Mouse (Mus musculus) CD4-positive, CD25-positive, alpha-beta regulatory T cell, adult 4 months (primary cell): ENCODE measurements around the gene P3h1. TPM values are rescaled to one million over a fixed set of nuclear protein-coding genes. Genes with fewer than 3 reads are reported as not detected.

Source experiments
- ATAC-seq: one replicate; pipeline ENCODE4 v1.8.0; 2017
- polyA plus RNA-seq, 2 experiments: library from polyadenylated mRNA; unstranded; fragments of 100-300 nt; shearing (Covaris generic); gene quantifications; one replicate each; pipeline ENCODE4 v1.2.1; 2017

Gene P3h1
- polyA plus RNA-seq: 1 to 10 TPM; 1.1 to 1.2 TPM

DNA sequence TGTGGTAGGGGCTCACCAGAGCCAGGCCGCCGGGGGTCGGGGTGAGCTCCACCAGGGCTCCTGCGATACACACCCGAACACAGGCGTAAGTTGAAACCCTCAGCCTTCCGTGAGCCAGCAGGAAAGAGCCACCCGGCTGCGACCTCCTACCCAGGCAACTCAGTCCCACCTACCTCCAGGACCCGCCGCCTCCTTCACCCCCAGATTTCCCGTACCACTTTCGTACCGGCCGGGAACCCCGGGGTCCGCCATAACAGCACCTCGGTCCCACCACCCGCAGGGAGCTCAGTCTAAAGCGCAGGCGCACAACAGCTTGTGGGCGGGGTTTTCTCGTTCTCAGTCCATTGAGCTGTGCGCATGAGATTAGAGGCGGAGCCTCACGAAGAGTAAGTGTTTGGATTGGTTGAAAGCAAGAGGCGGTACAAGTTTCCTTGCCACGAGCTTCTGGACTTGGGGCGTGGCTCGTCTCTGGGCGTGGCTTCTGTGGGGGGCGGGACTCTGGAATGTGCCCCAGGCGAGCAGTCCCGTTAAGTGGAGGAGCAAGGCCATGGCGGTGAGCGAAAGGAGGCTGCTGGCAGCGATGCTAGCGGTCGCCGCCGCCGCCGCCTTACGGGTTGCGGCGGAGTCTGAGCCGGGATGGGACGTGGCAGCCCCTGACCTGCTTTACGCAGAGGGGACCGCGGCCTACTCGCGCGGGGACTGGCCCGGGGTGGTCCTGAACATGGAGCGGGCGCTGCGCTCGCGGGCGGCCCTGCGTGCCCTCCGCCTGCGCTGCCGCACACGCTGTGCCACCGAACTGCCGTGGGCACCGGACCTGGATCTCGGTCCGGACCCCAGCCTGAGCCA lies at the start of gene P3h1, which contains the start of gene AU022252:
TSS of gene P3h1 (plus strand) at position 506 of the 846 bp plus-strand sequence.
TSS of gene AU022252 (minus strand) at position 303 of the 846 bp plus-strand sequence.
- ATAC-seq: peak; percentile 98

DNA sequence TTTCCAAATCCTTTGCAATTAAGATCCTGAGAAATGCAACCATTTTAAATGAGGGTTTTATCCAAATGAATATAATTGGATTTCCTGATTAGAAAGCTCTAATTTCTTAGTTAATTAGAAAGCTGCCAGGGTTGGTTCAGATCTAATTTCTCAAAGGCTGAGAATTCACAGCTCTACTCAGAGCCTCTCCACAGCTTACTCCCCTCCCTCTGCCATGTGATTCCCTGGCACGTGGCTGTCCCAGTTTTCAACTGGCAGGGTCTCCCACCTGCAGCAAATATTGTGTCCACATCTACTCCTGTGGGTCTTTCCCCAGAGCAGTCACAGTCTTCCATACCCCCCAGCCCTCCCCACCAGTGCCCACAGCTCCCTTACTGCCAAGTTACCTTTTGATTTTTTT lies 49.2 kb upstream of the P3h1 start:
- no peak for ATAC-seq

DNA sequence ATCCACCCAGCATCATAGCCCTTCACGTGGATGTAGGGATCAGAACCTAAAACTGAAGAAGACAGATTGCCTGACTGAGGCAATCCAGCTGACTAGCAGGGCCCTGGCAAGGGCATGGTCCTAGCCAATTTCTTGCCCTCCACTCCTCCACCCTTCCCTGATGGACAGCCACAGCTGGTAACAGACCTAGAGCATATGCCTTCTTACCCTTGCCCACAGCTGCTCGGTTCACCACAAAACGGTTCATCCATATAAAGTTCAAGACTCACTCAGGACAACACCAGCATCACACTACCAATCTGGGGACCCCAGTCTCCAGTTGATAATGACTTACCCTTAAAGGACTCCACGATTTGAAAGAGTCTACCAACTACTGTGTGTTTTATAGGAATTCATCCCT lies 46.9 kb upstream of the P3h1 start:
- ATAC-seq: no peak

DNA sequence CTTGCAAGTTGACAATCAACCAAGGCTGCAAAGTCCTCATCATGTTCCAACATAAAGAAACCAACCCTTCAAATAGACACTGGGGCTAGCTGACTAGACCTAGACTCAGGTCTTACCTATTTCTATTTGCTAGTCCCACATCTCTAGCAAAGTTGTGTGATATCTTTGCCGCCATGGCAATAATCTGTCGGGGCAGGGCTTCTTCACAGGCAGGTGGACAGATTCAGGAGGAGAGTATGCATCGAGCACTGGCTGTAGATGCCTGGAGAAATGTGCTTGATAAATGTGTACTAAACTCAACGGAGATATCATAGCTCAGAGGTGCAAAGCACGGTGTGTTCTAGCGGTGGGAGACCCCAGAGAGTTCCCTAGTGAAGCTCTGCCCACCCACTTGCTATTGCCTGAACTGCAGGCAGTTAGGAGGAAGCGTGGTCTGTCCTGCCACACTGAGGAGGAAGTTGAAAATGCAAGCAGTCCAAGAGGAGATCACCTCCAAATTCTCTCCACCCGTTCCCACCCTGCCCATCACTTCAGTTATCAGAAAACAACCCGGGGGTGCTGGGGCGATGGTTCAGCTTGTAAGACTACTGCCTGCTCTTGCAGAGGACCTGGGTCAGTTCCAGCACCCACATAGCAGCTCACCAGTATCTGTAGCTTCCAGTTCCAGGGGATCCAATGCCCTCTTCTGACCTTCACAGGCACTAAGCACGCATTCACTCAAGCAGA lies 44.5 kb upstream of the P3h1 start:
- no peak for ATAC-seq

DNA sequence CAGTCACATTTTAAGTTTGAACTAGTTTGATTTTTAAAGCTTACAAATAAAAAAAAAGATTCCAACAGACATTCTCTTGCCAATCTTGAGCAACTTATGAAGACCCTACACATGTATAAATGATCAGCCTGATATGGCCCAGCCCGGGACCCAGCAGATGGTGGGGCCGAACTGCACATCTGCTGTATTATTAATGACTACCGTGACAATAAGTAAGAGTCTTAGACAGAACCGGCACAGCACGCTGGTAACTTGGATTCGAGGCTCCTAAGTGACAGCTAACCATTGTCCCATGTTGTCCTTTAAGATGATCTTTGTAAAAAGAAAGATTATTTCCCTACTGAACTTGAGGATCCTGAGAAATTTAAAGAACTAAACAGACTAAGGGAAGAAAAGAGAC lies 43.3 kb upstream of the P3h1 start:
- no peak for ATAC-seq

DNA sequence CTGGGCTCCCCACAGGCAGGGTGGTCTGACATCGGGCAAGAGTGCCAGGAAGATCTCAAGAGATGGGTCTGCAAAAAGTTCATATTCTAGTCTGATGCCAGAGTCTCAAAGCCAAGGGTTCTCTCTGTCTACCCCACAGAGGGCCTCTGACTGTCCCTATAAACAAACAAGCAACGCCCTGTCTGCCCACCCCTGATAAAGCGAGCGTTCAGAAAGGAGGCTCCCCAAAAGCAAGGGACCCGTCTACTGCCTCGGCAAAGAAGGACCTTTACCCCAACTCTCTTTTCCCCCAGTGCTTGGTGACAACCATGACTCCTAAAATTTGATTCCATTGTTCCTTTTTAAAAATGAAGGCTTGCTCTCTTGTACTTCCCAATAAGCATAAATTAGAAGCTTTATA lies 42.9 kb upstream of the P3h1 start, which contains the start of gene Ermap:
TSS of gene Ermap (minus strand) at position 148 of the 400 bp plus-strand sequence.
- ATAC-seq: no peak

DNA sequence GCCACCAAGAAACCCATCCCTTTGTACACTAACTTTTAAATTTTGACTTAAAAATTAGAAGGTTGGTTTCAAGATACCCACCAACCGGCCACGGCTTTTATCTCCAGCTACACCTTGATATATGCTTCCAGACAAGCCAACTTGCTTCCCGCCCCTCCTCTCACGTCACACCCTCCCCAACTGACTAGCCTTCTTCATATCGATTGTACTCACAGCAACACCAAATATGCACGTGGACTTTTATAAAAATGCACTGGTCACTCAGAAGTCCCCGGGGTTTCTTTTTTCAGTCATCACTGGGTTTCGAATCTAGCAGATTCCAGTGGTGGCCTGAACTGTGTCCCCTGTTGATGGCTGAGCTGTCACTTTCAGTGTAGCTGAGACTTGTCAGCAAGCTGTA lies 42.1 kb upstream of the P3h1 start:
- no peak for ATAC-seq

DNA sequence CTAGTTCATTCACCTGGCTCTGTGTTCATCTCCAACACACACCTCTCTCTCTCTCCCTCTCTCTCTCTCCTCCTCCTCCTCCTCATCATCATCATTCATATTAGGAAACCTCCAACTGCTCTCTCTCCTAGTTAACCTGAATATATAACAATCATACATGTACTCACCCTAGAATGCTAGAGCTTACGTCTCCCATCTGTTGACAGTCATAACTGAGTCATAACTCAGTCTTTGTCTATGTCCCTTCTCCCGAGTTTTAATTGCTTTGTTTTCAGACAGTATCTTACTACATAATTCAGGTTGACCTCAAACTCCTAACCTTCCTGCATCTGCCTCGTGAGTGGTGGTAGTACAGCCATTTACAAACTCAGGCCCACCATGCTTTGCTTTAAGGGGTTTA lies 41.4 kb upstream of the P3h1 start:
- ATAC-seq: no peak

DNA sequence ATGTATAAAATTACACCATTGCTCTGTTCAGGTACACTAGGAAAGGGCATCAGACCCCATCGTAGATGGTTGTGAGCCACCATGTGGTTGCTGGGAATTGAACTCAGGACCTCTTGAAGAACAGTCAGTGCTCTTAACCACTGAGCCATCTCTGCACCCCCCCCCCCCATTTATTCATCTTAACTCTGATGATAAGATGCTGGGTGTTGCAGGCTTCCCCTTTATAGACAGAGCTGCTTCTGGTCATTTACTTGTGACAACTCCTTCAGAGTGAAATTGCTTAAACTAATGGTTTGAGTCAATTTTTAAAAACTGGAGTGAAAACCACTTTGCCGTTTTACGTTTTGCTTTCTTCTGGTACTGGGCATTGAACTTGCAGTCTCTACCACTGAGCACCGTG lies 40.0 kb upstream of the P3h1 start:
- no peak for ATAC-seq

DNA sequence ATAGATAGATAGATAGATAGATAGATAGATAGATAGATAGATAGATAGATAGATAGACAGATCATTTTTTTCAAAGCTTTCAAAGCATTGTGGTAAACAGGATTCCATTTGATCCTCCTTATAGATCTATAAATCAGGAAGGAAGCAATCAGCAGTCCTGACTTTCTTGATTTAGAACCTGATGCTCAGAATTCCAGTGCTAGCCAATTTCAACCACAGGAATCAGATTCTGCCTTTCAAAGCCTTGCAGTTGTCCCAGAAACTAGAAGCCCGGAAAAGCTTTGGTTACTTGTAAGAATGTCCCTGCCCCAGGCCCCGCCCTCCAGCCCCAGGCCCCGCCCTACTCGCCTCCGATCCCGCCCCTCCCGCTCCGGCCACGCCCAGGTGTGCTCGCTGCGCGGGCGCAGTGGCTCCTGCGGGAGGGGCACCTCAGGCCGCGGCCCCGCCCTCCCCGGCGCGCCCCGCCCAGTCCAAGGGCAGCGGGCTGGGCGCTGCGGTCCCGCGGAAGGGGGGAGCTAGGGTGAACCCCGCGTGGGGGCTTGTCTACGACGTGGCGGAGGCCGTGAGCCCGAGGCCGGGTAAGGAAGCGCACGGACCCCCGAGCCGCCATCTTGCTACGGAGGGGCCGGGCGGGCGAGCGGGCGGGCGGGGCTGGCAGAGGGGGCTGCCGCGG lies 37.7 kb upstream of the P3h1 start, which contains the start of gene Svbp:
TSS of gene Svbp (plus strand) at position 398 of the 673 bp plus-strand sequence.
- ATAC-seq: peak; percentile 90

DNA sequence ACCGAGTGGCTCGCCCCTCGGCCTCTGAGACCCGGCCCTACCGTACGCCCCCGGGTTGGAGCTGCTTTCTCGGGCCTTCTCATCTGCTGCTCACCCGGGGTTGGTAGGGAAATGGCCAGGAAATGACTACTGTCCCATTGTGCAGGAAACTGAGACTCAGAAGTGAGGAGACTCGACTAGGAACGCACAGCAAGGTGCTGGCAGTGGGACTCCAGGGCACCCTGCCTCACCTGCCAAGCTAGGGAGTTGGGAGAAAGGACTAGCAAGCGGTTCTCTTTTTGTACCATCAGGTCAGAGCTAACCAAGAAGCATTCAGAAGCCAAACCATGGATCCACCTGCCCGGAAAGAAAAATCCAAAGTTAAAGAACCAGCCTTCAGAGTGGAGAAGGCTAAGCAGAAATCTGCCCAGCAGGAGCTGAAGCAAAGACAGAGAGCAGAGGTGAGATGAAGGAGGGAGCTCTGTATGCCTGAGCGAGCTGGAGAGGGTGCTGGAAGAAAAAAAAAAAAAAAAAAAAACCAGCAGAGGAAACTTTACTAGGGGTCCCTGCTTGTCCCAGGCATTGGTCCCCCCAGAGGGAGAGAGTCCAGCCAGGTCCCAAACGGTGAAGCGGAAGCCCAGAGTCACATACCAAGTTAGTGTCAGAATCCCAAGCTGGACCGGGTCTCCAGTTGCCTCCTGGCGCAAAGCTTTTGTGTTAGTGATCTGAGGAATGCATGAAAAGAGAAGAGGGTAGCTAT lies 37.0 kb upstream of the P3h1 start:
- ATAC-seq: peak; percentile 59

DNA sequence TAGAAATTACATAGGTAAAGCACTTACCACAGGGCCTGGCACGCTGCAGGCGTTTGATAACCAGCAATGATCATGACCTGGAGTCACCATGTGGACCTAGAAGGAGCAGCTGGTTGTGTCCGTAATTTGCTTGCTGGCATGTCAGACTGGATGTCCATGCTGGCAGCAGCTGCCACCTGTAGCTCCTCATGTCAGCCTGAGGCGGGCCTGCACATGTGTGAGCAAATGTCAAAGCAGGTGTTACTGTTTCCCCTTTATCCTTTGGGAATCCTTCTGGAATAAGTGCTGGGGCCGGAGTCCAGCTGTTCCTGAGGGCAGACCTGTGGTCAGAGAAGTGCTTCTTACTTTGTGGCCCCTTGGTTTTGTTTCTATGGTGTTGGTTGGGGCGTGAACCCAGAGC lies 34.6 kb upstream of the P3h1 start:
- ATAC-seq: no peak

DNA sequence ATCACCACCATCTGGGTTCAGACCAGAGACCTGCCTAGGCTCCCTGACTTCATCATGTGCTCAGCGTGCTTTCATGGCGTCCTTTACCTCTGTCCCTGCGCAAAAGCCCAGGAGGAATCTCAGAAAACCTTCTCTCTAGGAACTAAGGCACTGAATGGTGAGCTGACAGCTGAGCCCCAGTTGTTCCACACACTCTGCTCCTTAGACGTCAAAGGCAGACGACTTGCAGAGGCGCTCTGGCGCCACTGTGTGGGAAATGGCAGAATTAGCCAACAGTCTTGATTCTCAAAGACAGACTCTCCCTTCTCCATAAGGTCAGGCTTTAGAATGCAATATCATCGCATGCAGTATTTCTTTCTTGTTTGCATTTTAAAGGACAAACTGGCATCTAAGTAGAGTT lies 28.0 kb upstream of the P3h1 start:
- peak; percentile 62 for ATAC-seq

DNA sequence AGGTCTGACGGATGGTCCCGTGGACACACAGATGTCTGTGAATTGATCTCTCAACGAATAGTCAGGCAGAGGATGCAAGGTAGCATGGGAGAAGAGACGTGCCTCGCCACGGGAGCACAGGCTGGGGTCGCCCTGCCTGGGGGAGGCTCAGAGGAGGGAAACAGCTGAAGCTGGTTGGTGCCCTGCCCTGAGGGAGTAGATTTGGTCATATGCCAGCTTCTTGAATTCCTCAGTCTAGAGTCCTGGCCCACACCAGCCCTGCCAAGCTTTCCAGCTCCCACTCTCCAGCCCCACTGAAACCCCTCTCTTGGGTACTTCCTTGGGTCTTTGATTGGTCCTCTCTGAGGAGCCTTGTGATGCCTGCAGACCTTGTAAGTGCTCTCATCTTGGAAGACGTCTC lies 16.0 kb upstream of the P3h1 start:
- ATAC-seq: no peak

DNA sequence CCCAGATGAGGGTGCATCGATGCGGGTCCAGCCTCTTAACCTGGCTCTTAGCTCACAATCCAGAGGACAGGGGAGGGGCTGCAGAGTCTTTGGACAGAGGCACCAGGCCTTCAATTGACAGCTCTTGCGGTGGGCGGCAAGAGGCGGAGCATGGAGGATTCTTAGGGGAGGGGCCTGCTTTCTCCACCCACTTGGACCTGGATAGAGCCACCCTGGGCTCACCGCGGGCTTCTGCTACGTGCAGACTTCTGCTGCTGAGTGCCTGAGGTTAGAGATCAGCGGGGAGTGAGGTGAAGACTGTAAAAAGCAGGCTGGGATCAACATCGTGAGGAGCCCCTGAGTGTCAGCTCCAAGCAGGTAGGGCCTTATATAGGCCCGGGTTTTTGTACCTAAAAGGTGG lies 14.5 kb upstream of the P3h1 start, which contains the start of gene Tmem269:
TSS of gene Tmem269 (minus strand) at position 49 of the 400 bp plus-strand sequence.
- no peak for ATAC-seq

DNA sequence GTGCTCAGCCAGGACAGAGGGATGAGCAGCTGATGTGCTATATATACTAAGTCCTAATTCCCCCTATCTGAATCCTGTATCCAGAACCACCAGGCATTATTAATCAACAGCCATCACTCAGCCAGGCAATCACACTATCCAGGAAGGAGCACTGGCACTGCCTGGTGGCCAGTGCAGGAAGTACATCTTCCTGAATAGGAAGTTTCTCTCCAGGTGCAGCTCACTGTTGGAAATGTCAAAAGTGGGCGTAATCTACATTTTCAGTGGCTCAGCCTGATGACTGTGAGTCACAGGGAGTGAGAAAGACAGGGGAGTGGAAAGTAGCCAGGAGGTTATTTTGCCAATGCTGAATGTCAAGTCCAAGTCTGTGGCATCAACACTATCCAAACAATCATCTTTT lies 9.0 kb upstream of the P3h1 start:
- peak; percentile 80 for ATAC-seq

DNA sequence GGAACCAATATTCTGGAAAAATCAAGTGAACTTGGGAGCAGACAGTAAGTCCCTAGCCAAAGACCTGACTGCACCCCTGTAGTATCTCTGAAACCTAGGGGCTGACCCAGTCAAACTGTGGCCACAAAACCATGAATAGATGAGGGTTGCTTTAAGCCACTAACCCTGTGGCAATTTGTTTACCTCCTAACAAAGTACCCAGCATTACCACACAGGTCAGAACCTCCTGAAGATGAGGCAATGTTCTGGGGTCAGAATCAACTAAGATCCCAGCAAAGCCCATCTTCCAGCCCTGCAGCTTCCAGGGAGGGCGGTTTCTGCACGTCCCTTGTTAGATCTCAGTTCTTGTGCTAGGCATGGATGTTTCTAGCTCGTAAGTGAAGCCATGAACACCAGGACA lies 8.2 kb upstream of the P3h1 start:
- no peak for ATAC-seq

DNA sequence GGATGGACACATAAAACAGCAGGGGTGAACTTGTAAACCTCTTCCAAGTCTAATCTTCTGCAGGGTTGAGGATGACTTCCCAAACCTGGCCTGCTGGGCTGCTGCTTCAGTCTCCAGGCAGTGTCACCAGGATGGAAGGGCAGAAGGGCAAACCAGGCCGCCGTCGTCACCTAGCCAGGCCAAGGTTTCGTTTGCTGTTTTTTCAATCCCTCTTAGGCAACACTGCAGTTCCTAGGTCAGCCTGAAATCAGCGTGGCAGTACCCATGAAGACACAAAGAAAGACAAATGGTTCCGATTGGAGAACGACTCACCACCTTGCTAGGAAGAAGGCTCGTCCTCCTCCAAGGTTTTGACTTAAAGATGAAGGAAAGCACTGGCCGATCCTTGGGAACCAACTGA lies 7.0 kb upstream of the P3h1 start:
- ATAC-seq: no peak

DNA sequence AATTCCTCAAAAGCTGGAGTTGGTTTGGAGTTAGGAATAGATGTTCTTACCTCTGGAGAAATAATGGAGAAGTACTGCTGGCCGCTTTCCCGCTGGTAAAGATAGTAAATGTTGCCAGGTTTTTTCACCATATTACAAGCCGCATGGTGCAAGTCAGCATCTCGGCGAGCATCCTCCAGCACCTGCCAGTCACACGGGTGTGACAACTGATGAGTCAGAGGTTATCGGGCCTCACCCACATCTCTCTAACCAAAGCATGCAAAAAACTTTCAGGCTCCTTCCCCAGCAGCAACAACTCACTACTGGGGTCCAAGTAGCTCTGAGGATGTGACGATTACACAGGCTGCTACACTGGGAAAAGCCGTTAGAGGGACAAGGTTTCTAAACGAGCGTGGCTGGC lies 6.0 kb upstream of the P3h1 start:
- ATAC-seq: no peak

DNA sequence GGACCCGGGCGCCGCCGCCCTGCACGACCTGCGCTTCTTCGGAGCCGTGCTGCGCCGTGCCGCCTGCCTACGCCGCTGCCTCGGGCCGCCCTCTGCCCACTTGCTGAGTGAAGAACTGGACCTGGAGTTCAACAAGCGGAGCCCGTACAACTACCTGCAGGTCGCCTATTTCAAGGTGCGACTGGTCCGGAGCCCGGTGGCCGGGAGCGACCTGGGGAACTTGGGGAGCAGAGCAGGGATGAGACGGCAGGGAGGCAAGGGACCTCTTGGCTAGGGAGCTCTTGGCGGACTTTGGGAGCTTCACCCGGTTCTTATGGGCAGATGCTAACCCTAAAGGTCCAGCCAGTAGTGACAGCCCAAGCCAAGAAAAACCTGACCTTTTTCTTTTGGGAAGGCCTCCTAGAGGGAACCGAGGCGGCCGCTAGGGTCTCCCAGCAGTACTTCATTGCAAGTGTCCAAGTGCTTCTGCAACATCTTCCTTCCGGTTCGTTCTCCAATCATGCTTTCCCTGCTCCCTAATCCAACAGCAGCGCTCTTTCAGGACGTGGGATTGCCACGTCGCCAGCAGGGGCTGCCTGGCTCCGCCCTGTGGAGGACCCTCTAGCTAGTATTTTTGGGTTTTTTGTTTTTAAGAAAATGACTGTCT lies 664 bp downstream of the P3h1 start:
- ATAC-seq: no peak

DNA sequence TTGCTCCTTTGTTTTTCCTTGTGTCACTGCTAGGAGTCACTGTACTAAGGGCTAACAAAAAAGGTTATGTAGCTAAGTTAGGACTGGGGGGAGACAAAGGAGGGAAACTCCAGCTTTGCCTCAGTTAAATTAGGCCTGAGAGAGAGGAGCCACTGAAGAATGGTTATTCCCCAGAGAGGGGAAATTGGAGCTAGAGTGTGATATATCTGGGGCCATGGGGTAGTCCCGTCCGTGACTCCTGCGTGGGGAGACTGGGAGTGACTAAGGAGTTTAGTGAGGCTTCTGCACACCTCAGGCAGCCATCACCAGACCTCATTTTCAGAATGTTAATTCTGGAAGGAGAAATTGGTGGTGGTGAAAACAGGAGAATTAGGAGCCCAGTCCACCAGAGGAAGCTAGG lies 1.6 kb downstream of the P3h1 start:
- ATAC-seq: no peak

DNA sequence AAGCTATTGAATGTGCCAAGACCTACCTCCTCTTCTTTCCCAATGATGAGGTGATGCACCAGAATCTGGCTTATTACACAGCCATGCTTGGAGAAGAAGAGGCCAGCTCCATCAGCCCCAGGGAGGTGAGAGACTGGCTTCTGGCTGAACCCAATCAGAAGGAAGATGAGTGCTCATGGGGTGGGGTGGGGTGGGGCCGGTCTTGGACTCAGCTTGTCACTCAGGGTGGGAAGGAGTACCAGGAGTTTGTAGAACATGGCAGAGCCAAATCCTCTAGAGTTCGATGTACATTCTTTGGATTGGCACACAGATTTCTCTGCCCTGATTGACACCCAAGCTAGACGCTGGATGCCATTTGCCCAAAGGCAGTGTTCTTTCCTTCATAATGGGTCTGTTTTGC lies 5.9 kb downstream of the P3h1 start:
- no peak for ATAC-seq
